Mouse (Mus musculus): ENCODE measurements around the gene Gm19345. TPM values are rescaled to one million over a fixed set of nuclear protein-coding genes. Genes with fewer than 3 reads are reported as not detected.

Gene Gm19345
- polyA plus RNA-seq, 1 experiment from 2014 or later, result not detected

- WGBS, result 40% methylated on average over 14 of the region's 14 CpGs
- Histone ChIP-seq H3K36me3 (no peaks in the 10 kb centered on the region), H3K27me3 (replicated peaks) (no peaks in the 10 kb centered on the region), H3K4me2 (no peak overlapping the region), H3K4me3 (no peak overlapping the region), H3K4me1 (peaks cover 1% of the 10 kb centered on the region; the same call in 1 of the 2 replicates), H3K9me3 (no peaks in the 10 kb centered on the region), H3K27ac (replicated peaks) (no peak overlapping the region), H3K9ac (no peak overlapping the region)
- ATAC-seq (ENCODE audit: extremely low read depth, insufficient number of reproducible peaks, low FRiP score, low TSS enrichment), result no peak; the same call in 1 of the 2 replicates
Observed at GRCm38 (mm10) chr7:19876781-19877425, 25.1 kb downstream of the Gm19345 start.

- no peaks in the 10 kb centered on the region for H3K9me3 ChIP-seq
- H3K4me3 ChIP-seq, result no peak overlapping the region
- H3K9ac ChIP-seq, result no peak overlapping the region
- H3K27ac ChIP-seq (replicated peaks), result no peak overlapping the region
- H3K27me3 ChIP-seq (replicated peaks), result no peaks in the 10 kb centered on the region
- ATAC-seq (ENCODE audit: extremely low read depth, insufficient number of reproducible peaks, low FRiP score, low TSS enrichment), result no peak
- H3K4me1 ChIP-seq, result no peaks in the 10 kb centered on the region
- 73% methylated on average over 8 of the region's 8 CpGs for WGBS
- H3K4me2 ChIP-seq, result no peak overlapping the region
- no peaks in the 10 kb centered on the region for H3K36me3 ChIP-seq
Observed at GRCm38 (mm10) chr7:19880754-19881153, 29.0 kb downstream of the Gm19345 start.

- H3K36me3 ChIP-seq, result no peaks in the 10 kb centered on the region
- ATAC-seq (ENCODE audit: extremely low read depth, insufficient number of reproducible peaks, low FRiP score, low TSS enrichment), result no peak
- WGBS, result 55% methylated on average over 7 of the region's 7 CpGs
- H3K4me3 ChIP-seq, result no peak within 1 kb of the TSS
- no peak within 1 kb of the TSS for H3K4me2 ChIP-seq
- no peak within 1 kb of the TSS for H3K9ac ChIP-seq
- H3K27me3 ChIP-seq (replicated peaks), result no peaks in the 10 kb centered on the region
- no peak within 1 kb of the TSS for H3K27ac ChIP-seq (replicated peaks)
- H3K9me3 ChIP-seq, result 0 out of 2 replicates have a peak, but pooled peaks cover 3% of the 10 kb centered on the region
- H3K4me1 ChIP-seq, result no peaks in the 10 kb centered on the region
Observed at GRCm38 (mm10) chr7:19887849-19888248, 36.0 kb downstream of the Gm19345 start, which contains the start of gene Ceacam19. Gene Ceacam19 (minus strand): TSS chr7:19887965.

GRCm38 (mm10) chr7:19889881-19890280, 38.1 kb downstream of the Gm19345 start:
- Histone ChIP-seq H3K4me1 (no peaks in the 10 kb centered on the region), H3K9me3 (0 out of 2 replicates have a peak, but pooled peaks cover 8% of the 10 kb centered on the region), H3K9ac (no peak overlapping the region), H3K36me3 (no peaks in the 10 kb centered on the region), H3K4me2 (no peak overlapping the region), H3K4me3 (no peak overlapping the region), H3K27me3 (replicated peaks) (no peaks in the 10 kb centered on the region), H3K27ac (replicated peaks) (no peak overlapping the region)
- 42% methylated on average over 8 of the region's 8 CpGs for WGBS
- no peak for ATAC-seq (ENCODE audit: extremely low read depth, insufficient number of reproducible peaks, low FRiP score, low TSS enrichment)

Other genes with a start within 250 kb of the Gm19345 start
- 30.8 and 31.8 TPM in 2 replicates for gene Clasrp, start 247.5 kb upstream of the Gm19345 start, polyA plus RNA-seq (2015; fragmentation: Nextera tagmentation; extraction: Ambion mirVana)
- gene Relb, start 222.6 kb upstream of the Gm19345 start, polyA plus RNA-seq (2015; fragmentation: Nextera tagmentation; extraction: Ambion mirVana), result 5.6 and 6.2 TPM in 2 replicates
- 74.5 and 74.6 TPM in 2 replicates for gene Clptm1, start 187.0 kb upstream of the Gm19345 start, polyA plus RNA-seq (2015; fragmentation: Nextera tagmentation; extraction: Ambion mirVana)
- gene Apoc2, start 174.1 kb upstream of the Gm19345 start, polyA plus RNA-seq (2015; fragmentation: Nextera tagmentation; extraction: Ambion mirVana), result 3.6 and 22.3 TPM in 2 replicates
- gene Gm44805, start 170.6 kb upstream of the Gm19345 start, polyA plus RNA-seq (2015; fragmentation: Nextera tagmentation; extraction: Ambion mirVana), result 2.9 TPM in 1 of 2 replicates, not detected in the other
- gene Apoc4, start 170.5 kb upstream of the Gm19345 start, polyA plus RNA-seq (2015; fragmentation: Nextera tagmentation; extraction: Ambion mirVana), result 0.84 and 3.7 TPM in 2 replicates
- 8.8 and 13.9 TPM in 2 replicates for gene Apoc1, start 159.3 kb upstream of the Gm19345 start, polyA plus RNA-seq (2015; fragmentation: Nextera tagmentation; extraction: Ambion mirVana)
- gene Apoe, start 152.8 kb upstream of the Gm19345 start, polyA plus RNA-seq (2015; fragmentation: Nextera tagmentation; extraction: Ambion mirVana), result 480 and 561 TPM in 2 replicates
- 128 and 146 TPM in 2 replicates for gene Tomm40, start 136.6 kb upstream of the Gm19345 start, polyA plus RNA-seq (2015; fragmentation: Nextera tagmentation; extraction: Ambion mirVana)
- 89.3 and 89.4 TPM in 2 replicates for gene Nectin2, start 101.5 kb upstream of the Gm19345 start, polyA plus RNA-seq (2015; fragmentation: Nextera tagmentation; extraction: Ambion mirVana)
- 223 and 250 TPM in 2 replicates for gene Bcam, start 81.0 kb upstream of the Gm19345 start, polyA plus RNA-seq (2015; fragmentation: Nextera tagmentation; extraction: Ambion mirVana)
- 0.59 and 0.68 TPM in 2 replicates for gene Cblc, start 55.2 kb upstream of the Gm19345 start, polyA plus RNA-seq (2015; fragmentation: Nextera tagmentation; extraction: Ambion mirVana)
- 1.5 and 1.9 TPM in 2 replicates for gene Bcl3, start 29.2 kb upstream of the Gm19345 start, polyA plus RNA-seq (2015; fragmentation: Nextera tagmentation; extraction: Ambion mirVana)
- 0.13 TPM in 1 of 2 replicates, not detected in the other for gene Ceacam16, start 9.3 kb downstream of the Gm19345 start, polyA plus RNA-seq (2015; fragmentation: Nextera tagmentation; extraction: Ambion mirVana)
- not detected in 2 replicates for gene Ceacam19, start 36.0 kb downstream of the Gm19345 start, polyA plus RNA-seq (2015; fragmentation: Nextera tagmentation; extraction: Ambion mirVana)
- gene Pvr, start 69.2 kb downstream of the Gm19345 start, polyA plus RNA-seq (2015; fragmentation: Nextera tagmentation; extraction: Ambion mirVana), result 15.7 TPM in 2 replicates
- gene Igsf23, start 98.8 kb downstream of the Gm19345 start, polyA plus RNA-seq (2015; fragmentation: Nextera tagmentation; extraction: Ambion mirVana), result 1.2 and 1.6 TPM in 2 replicates
- not detected in 2 replicates for gene Ceacam20, start 113.4 kb downstream of the Gm19345 start, polyA plus RNA-seq (2015; fragmentation: Nextera tagmentation; extraction: Ambion mirVana)
- not detected in 2 replicates for gene Nlrp9b, start 139.5 kb downstream of the Gm19345 start, polyA plus RNA-seq (2015; fragmentation: Nextera tagmentation; extraction: Ambion mirVana)
- not detected in 2 replicates for gene Vmn1r91, start 247.7 kb downstream of the Gm19345 start, polyA plus RNA-seq (2015; fragmentation: Nextera tagmentation; extraction: Ambion mirVana)

All from heart, embryonic 13.5 days (tissue).